Mouse (Mus musculus): ENCODE measurements at regions not wholly inside any gene's neighbourhood (a gene's known extent, or its start where the extent isn't known, plus 50 kb on each side); places are given as distances from the start of the nearest gene placed in this dataset.

GRCm38 (mm10) chrX:12889482-12889808 lies 127.6 kb upstream of the Med14 start:
- in situ Hi-C loops (cut with MboI, MseI), result no loop called here

DNA sequence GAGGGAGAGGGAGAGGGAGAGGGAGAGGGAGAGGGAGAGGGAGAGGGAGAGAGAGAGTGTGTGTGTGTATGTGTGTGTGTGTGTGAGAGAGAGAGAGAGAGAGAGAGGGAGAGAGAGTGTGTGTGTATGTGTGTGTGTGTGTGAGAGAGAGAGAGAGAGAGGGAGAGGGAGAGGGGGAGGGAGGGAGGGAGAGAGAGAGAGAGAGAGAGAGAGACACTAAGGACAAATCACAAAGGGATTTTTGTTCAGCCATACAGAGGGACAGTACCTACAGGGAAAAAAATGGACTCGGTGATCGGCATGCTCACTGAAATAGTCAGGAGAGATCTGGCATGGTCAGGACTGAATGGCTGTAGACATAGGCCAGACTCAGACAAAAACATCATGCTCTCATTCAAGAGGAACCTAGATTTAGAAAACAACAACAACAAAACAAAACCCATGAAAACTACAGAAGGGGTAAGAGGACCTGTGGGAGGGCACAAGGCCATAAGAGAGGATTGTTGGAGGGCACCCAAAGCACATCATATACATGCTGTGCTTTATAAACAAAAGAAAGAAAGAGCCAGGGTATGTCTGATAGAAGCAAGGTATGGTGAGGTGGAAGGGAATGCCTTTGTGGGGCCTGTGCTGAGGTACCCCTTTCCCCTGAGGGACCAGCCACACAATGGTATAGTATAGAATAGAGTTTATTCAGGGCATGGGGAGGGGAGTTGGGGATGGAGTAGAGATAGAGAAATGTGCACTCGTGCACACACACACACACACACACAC lies 127.0 kb upstream of the Med14 start:
- in situ Hi-C loops (cut with MboI, MseI), result no loop called here

GRCm38 (mm10) chrX:12888010-12888707 lies 126.3 kb upstream of the Med14 start:
- in situ Hi-C loops (cut with MboI, MseI), result no loop called here

DNA sequence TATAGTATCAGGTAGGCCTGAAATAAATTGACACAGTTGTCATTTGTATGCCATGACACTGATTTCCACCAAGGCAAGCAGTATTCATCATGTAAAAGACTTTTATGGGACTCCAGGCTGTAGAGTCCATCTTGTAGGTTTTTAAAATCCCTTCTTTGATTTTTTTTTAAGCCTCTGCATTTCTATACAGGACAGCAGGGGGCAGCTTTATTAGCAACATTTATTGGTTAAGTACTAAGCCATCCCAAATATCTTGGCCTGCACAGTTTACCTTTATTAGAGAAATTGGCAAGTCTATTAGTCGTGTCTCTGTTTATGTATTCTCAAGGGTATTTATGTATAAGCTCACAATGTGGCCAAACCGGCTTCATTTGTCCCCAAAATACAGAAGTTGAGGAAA lies 125.6 kb upstream of the Med14 start:
- in situ Hi-C loops (cut with MboI, MseI), result no loop called here

DNA sequence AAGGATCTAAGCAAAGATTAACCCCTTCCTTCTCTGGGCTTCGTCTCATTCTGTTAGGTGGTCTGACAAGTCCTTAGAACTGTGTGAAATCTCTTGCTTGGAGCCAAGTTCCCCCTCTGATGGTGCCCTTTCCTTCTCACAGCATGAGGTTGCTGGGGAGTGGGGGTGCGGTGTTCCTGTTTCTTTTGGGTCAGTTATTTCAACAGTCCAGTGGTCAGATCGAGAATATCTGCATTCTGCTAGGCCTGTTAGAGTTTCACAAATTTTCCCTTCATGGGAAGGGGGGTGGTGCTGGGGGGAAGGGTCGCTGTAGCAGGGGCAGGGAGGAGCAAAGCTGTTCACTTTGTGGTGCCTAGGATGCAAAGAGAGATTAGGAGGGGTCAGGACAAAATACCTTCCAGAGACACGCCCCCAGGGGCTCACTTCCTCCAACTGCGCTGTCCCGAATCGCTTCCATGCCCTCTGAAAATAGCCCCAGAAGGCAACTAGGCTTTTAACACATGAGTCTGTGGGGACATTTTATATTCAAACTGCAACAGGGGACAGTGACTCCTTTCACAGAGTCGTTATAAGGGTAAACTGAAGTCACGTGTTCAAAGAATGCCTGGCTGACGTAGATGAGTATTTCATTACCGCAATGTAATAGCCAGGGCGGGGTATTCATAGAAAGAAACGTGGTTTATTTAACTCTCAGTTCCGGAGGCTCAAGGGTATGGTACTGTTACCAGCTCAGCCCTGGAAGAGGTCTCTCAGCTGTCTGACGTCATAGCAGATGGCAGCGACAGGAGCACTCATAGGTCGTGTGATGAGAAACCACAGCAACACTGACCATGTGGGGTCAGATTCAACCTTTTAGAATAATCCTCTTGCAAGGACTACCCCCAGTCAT lies 124.5 kb upstream of the Med14 start:
- in situ Hi-C loops (cut with MboI, MseI), result no loop called here

GRCm38 (mm10) chrX:12879233-12879632 lies 117.4 kb upstream of the Med14 start:
- in situ Hi-C loops (cut with MboI, MseI), result no loop called here

GRCm38 (mm10) chrX:12877506-12877905 lies 115.6 kb upstream of the Med14 start:
- in situ Hi-C loops (cut with MboI, MseI), result no loop called here

- in situ Hi-C loops (cut with MboI, MseI), result no loop called here
Measured at GRCm38 (mm10) chrX:12873698-12874144, 111.8 kb upstream of the Med14 start.

DNA sequence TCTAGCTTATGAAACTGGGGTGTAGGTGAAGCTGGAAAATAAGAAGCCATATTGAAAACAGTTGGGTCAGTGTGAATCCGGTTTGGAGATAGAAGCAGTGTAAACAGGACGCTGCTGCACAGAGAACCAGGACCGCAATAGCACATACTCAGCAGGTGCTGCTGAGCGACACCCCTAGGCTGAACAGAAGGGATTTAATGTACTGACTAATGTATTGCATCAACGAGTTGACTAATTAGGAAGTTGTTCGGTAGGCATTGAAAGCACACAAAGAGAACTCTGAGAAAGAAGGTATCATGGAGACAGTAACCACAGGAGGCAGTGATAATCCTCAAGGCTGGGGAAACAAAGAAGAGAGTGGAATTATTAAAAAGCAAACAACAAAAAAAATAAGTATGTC lies 111.4 kb upstream of the Med14 start:
- in situ Hi-C loops (cut with MboI, MseI), result no loop called here

DNA sequence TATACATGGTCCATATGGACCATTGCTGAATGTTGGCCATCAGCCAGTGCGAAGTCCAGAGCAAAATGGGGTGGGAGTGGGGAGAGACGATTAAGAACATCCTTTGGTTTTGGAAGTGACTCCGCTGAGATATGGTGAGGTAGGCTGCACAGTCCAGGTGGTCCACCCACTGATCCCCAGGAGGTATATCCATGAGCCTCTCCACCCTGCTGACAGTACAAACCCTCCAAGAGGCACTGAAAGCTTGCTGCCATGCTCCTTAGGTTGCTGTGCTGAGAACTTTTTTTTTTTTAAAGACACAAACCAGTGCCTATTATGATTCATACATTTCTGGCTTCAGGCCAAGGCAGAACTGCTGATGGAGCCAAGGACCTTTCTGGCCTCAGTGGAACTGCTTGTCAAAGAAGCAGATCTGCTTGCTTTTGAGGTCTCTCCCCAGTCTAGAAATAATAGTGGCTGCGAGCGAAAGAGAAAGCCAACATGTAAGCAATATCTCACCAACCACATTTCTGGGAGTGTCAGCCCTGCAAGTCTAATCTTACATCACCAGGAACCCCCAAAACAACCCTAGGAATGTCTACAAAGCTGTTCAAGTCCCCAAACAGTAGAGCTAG lies 105.1 kb upstream of the Med14 start:
- in situ Hi-C loops (cut with MboI, MseI), result no loop called here

DNA sequence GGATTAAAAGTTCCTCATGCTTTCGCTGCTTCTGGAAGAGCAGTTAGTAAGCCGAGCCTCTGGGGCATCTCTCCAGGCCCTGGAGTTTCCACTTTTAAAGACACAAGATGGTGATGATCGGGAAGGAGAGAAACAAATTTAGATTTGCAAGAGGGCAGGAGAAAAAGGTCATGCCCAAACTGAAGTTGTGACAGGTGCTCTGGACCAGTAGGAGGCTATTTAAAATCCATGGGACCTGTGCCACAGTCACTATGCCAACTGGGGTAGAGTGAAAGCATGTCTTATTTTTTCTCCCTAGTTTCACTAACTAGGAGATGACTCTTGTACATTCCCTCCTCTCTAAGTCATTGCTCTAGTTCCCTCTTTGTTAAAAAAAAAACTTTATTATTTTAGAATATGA lies 104.3 kb upstream of the Med14 start:
- in situ Hi-C loops (cut with MboI, MseI), result no loop called here

GRCm38 (mm10) chrX:12860168-12860567 lies 98.3 kb upstream of the Med14 start:
- in situ Hi-C loops (cut with MboI, MseI), result no loop called here

DNA sequence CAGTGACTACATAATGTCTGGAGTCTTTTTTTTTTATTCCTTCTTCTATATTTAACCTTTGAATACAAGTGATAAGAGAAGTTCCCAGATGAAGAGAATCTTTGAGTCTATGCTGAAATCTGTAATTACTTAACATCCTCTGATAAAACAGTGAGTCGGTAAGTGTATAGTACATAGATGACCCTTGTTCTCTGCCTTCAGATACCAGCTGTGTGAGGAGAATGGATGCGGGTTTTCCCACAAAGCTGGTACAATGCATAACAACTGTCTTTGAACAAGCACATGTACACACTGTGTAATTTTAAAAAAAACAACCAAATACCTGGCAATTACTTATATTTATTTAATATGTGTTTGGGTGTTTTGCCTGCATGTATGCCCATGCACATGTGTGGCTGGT lies 96.9 kb upstream of the Med14 start:
- in situ Hi-C loops (cut with MboI, MseI), result no loop called here

DNA sequence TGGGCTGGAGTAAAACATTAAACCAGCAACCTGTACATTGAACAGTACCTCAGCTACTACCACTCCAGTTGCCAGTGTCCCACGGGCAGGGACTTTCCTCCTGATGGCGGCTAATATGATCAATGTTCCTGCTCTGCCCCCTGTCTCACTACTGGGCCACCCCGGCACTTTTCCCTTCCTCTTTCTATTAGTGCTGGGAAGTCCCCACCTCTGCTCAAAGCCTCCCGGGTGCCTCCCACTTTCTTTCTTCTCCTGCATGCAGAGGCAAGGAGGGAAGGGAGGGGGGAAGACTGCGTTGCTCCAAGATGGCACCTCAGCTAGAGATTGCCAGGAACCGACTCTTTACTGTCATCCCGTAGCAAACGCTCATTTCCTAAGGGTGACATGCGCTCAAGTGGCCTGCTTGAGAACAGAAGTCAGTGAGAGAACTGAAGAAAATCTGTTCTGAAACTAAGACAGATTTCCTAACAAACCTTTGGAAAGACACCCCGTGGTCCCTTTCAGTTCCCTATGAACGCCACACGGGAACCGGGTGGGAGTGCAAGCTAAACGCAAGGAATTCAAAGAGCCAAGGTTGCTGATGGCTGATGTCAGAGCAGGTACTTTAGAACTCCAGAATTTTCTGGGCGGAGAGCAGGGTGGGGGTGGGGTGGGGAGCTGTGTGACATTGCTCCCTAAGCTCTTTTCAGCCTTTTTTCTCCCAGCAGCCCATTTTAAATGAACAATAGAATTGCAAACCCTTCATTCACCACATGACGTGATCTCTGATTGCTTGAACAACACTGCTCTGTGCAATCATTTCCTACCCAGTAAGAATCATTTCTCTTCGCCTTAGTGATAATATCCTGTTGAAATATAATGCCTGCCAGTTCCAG lies 96.2 kb upstream of the Med14 start:
- in situ Hi-C loops (cut with MboI, MseI), result no loop called here

- in situ Hi-C loops (cut with MboI, MseI), result no loop called here
Measured at GRCm38 (mm10) chrX:12855425-12855824, 93.6 kb upstream of the Med14 start.

DNA sequence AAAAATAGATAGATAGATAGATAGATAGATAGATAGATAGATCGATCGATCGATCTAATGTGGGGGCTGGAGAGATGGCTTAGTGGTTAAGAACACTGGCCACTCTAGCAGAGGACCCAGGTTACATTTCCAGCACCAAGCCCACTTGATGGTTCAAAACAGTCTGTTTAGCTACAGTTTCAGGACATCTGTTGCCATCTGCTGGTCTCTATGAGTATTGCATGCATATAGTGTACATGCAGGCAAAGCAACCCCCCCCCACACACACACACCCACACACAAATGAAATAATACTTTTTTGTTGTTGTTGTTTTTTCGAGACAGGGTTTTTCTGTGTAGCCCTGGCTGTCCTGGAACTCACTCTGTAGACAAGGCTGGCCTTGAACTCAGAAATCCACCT lies 89.8 kb upstream of the Med14 start:
- in situ Hi-C loops (cut with MboI, MseI), result no loop called here

- in situ Hi-C loops (cut with MboI, MseI), result no loop called here
Measured at GRCm38 (mm10) chrX:12844431-12844830, 82.6 kb upstream of the Med14 start.

DNA sequence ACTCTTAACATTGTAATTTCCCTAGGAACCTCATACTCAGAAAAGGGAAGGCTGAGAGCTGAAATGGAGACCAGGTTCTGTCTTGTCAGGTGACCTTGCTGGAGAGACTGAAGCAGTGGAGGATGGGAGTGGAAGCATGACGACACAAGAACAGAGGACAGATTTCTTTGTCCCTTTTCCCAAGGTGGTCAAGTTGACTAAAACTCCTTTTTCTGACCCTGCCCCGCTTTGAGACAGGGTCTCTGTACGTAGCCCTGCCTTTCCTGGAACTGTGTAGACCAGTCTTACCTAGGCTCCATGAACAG lies 79.1 kb upstream of the Med14 start:
- in situ Hi-C loops (cut with MboI, MseI), result no loop called here

DNA sequence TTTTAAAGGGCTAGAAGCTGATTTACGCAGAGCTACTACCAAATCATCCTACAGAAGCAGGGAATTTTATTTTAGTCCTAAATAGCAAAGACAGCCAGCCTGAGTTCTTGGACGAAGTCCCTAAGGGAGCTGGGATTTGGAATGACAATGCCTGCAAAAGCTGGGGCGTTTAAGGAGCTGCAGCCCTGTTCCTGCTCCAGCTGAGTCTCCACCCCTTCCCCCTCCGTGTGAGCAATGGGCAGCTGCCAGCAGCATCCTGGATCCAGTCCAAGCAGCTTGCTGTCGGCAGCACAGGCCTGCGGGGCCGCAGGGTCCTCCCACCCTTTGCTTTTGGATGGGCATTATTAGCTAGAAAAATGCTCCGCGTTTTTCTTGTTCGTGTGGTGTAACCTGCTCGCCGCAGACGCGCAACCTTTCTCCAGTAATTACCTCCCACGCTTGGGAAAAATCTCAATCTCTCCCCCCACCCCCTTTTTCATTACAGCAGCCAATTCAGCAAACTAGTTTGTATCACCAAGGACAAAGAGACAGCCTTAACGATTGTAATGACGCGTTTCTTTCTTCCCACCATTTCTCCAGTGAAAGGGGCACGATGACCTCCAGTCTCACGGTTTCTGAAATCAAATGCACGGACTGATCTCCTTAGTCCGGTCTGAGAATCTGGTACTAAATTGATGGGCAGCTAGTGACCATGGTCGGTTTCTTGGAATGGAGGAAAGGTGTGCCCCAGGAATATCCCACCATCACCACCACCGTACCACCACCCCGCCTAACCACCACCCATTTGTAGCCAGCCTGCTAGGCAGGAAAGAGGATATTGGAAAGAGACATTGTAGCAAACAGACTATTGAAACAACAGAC lies 78.5 kb upstream of the Med14 start:
- in situ Hi-C loops (cut with MboI, MseI), result no loop called here

Data from T-helper 2 cell (primary cell).